Mouse (Mus musculus) liver, embryonic 16.5 days (tissue): ENCODE data around the gene Tenm4. TPM values are rescaled to one million over a fixed set of nuclear protein-coding genes. Genes with fewer than 3 reads are reported as not detected.

Experiments
- ATAC-seq: fragments of 200-750 bp; cut with Nextera tagmentation; 2 replicates; pipeline ENCODE4 v1.8.0; 2017; ENCODE audit warnings: low read depth, mild to moderate bottlenecking, moderate number of reproducible peaks, moderate library complexity
- H3K27ac ChIP-seq: fragments of 300-500 bp; sonication (generic); 2 replicates; pipeline ENCODE4 v1.5.1; 2014; ENCODE audit warnings: mild to moderate bottlenecking, low read length
- H3K27me3 ChIP-seq: fragments of 300-500 bp; sonication (generic); 2 replicates; pipeline ENCODE4 v1.6.1; 2014; ENCODE audit warnings: low read depth, low read length, mixed read lengths; ENCODE audit not compliant: control insufficient read depth, insufficient read depth
- H3K36me3 ChIP-seq: fragments of 300-500 bp; sonication (generic); 2 replicates; pipeline ENCODE4 v1.6.1; 2014; ENCODE audit warnings: mild to moderate bottlenecking; ENCODE audit not compliant: control insufficient read depth, insufficient read depth
- H3K4me1 ChIP-seq: fragments of 300-500 bp; sonication (generic); 2 replicates; pipeline ENCODE4 v1.6.1; 2014; ENCODE audit warnings: low read depth, low read length, mixed read lengths; ENCODE audit not compliant: control insufficient read depth
- H3K4me2 ChIP-seq: fragments of 300-500 bp; sonication (generic); 2 replicates; pipeline ENCODE4 v1.6.1; 2014; ENCODE audit warnings: low read depth, low read length, mixed read lengths
- H3K4me3 ChIP-seq: fragments of 300-500 bp; sonication (generic); 2 replicates; pipeline ENCODE4 v1.5.1; 2014; ENCODE audit warnings: low read depth, mild to moderate bottlenecking, low read length
- H3K9ac ChIP-seq: fragments of 300-500 bp; sonication (generic); 2 replicates; pipeline ENCODE4 v1.6.1; 2014; ENCODE audit warnings: low read depth, low read length
- H3K9me3 ChIP-seq: fragments of 300-500 bp; sonication (generic); replicated peaks from 2 replicates; pipeline ENCODE4 v1.6.1; 2016; ENCODE audit warnings: low read length; ENCODE audit not compliant: control insufficient read depth
- WGBS: fragments of 180-500 bp; shearing (Covaris S2); extraction: QIAGEN DNeasy Blood & Tissue Kit; methylation state at CpG from one replicate; pipeline ENCODE4 v1.1.7; 2014; ENCODE audit not compliant: insufficient replicate concordance; 5-methylcytosine and 5-hydroxymethylcytosine counted together
- polyA plus RNA-seq: library from polyadenylated mRNA; unstranded; fragments of >200 nt; fragmentation: Nextera tagmentation; extraction: Ambion mirVana; gene quantifications from 2 replicates; pipeline ENCODE4 v1.2.1, GENCODE M21; 2015

The Tenm4 gene
- polyA plus RNA-seq, 1 experiment from 2014 or later = 2.4 TPM

- H3K4me1 ChIP-seq = no peaks in the 10 kb centered on the region
- no peaks in the 10 kb centered on the region for H3K27me3 ChIP-seq
- no peak overlapping the region for H3K27ac ChIP-seq
- ATAC-seq = no peak
- no peak overlapping the region for H3K4me2 ChIP-seq
- H3K4me3 ChIP-seq = no peak overlapping the region
- H3K36me3 ChIP-seq = no peaks in the 10 kb centered on the region
- no peak overlapping the region for H3K9ac ChIP-seq
- WGBS = 28% methylated on average over 5 of the region's 5 CpGs
- no peaks in the 10 kb centered on the region for H3K9me3 ChIP-seq
Observed at GRCm38 (mm10) chr7:96151961-96152360, 19.1 kb upstream of the Tenm4 start.

- WGBS = 9% methylated on average over 4 of the region's 4 CpGs
- ATAC-seq = no peak
- Histone ChIP-seq H3K36me3 (no peaks in the 10 kb centered on the region), H3K4me2 (no peak overlapping the region), H3K4me3 (no peak overlapping the region), H3K27me3 (no peaks in the 10 kb centered on the region), H3K9me3 (no peaks in the 10 kb centered on the region), H3K4me1 (no peaks in the 10 kb centered on the region), H3K9ac (no peak overlapping the region), H3K27ac (no peak overlapping the region)
Observed at GRCm38 (mm10) chr7:96152431-96152830, 18.6 kb upstream of the Tenm4 start.

- Histone ChIP-seq H3K27me3 (no peaks in the 10 kb centered on the region), H3K9me3 (no peaks in the 10 kb centered on the region), H3K27ac (no peak overlapping the region), H3K36me3 (no peaks in the 10 kb centered on the region), H3K4me3 (0 out of 2 replicates have a peak overlapping the region, but pooled peaks have one; percentile 16), H3K4me2 (peak overlapping the region; percentile 28; the same call in 1 of the 2 replicates), H3K4me1 (no peaks in the 10 kb centered on the region), H3K9ac (no peak overlapping the region)
- WGBS = under 1% methylated on average over 10 of the region's 10 CpGs
- ATAC-seq = peak; percentile 51; the same call in 1 of the 2 replicates
Observed at GRCm38 (mm10) chr7:96152924-96153359, 18.1 kb upstream of the Tenm4 start.

GRCm38 (mm10) chr7:96154025-96154424, 17.0 kb upstream of the Tenm4 start:
- no peaks in the 10 kb centered on the region for H3K36me3 ChIP-seq
- no peak overlapping the region for H3K4me3 ChIP-seq
- no peak overlapping the region for H3K9ac ChIP-seq
- 50% methylated on average over 3 of the region's 3 CpGs for WGBS
- ATAC-seq = no peak
- H3K27ac ChIP-seq = no peak overlapping the region
- no peak overlapping the region for H3K4me2 ChIP-seq
- no peaks in the 10 kb centered on the region for H3K27me3 ChIP-seq
- H3K4me1 ChIP-seq = no peaks in the 10 kb centered on the region
- H3K9me3 ChIP-seq = no peaks in the 10 kb centered on the region

- ATAC-seq = no peak
- Histone ChIP-seq H3K36me3 (no peaks in the 10 kb centered on the region), H3K4me1 (no peaks in the 10 kb centered on the region), H3K9ac (no peak overlapping the region), H3K4me3 (no peak overlapping the region), H3K27me3 (no peaks in the 10 kb centered on the region), H3K9me3 (no peaks in the 10 kb centered on the region), H3K27ac (no peak overlapping the region), H3K4me2 (no peak overlapping the region)
- WGBS = 58% methylated on average over 7 of the region's 7 CpGs
Observed at GRCm38 (mm10) chr7:96156481-96157255, 14.4 kb upstream of the Tenm4 start.

GRCm38 (mm10) chr7:96164141-96164540, 6.9 kb upstream of the Tenm4 start:
- Histone ChIP-seq H3K4me3 (no peak overlapping the region), H3K4me1 (no peaks in the 10 kb centered on the region), H3K4me2 (no peak overlapping the region), H3K27me3 (no peaks in the 10 kb centered on the region), H3K9ac (no peak overlapping the region), H3K9me3 (no peaks in the 10 kb centered on the region), H3K36me3 (no peaks in the 10 kb centered on the region), H3K27ac (no peak overlapping the region)
- ATAC-seq = no peak

- no peak for ATAC-seq
- 42% methylated on average over 3 of the region's 3 CpGs for WGBS
- no peak overlapping the region for H3K4me3 ChIP-seq
Observed at GRCm38 (mm10) chr7:96168921-96169320, 2.1 kb upstream of the Tenm4 start.

GRCm38 (mm10) chr7:96171596-96172563, 834 bp downstream of the Tenm4 start:
- Histone ChIP-seq H3K4me2 (no peak overlapping the region), H3K9ac (no peak overlapping the region), H3K27ac (no peak overlapping the region), H3K4me1 (no peaks in the 10 kb centered on the region), H3K9me3 (no peaks in the 10 kb centered on the region), H3K4me3 (no peak overlapping the region), H3K27me3 (no peaks in the 10 kb centered on the region), H3K36me3 (no peaks in the 10 kb centered on the region)
- WGBS = 23% methylated on average over 11 of the region's 11 CpGs
- ATAC-seq = no peak

More at GRCm38 (mm10) chr7:96168921-96169320, 2.1 kb upstream of the Tenm4 start:
- H3K9me3 ChIP-seq = no peaks in the 10 kb centered on the region
- no peaks in the 10 kb centered on the region for H3K27me3 ChIP-seq
- no peaks in the 10 kb centered on the region for H3K4me1 ChIP-seq
- no peak overlapping the region for H3K27ac ChIP-seq
- no peak overlapping the region for H3K4me2 ChIP-seq
- no peak overlapping the region for H3K9ac ChIP-seq
- no peaks in the 10 kb centered on the region for H3K36me3 ChIP-seq

GRCm38 (mm10) chr7:96176781-96177180, 5.7 kb downstream of the Tenm4 start:
- 66% methylated on average over 8 of the region's 8 CpGs for WGBS
- ATAC-seq = no peak
- H3K4me3 ChIP-seq = no peak overlapping the region

More at GRCm38 (mm10) chr7:96176781-96177180, 5.7 kb downstream of the Tenm4 start:
- Histone ChIP-seq H3K9me3 (no peaks in the 10 kb centered on the region), H3K4me2 (no peak overlapping the region), H3K36me3 (no peaks in the 10 kb centered on the region), H3K4me1 (no peaks in the 10 kb centered on the region), H3K9ac (no peak overlapping the region), H3K27me3 (no peaks in the 10 kb centered on the region), H3K27ac (no peak overlapping the region)
